Mouse (Mus musculus) bone marrow macrophage, adult 2 months (primary cell): Measurements from ENCODE around the gene Stk32b. TPM values are rescaled to one million over a fixed set of nuclear protein-coding genes. Genes with fewer than 3 reads are reported as not detected.

ENCODE experiments used
- H3K27ac ChIP-seq: 2 replicates; pipeline ENCODE4 v1.5.1; 2012; ENCODE audit warnings: low read depth, low read length; ENCODE audit not compliant: insufficient read depth
- H3K4me1 ChIP-seq: 2 replicates; pipeline ENCODE4 v1.6.1; 2012; ENCODE audit warnings: low read length; ENCODE audit not compliant: control insufficient read depth, insufficient read depth
- H3K4me3 ChIP-seq: 2 replicates; pipeline ENCODE4 v1.5.1; 2012; ENCODE audit warnings: mild to moderate bottlenecking, low read length, moderate library complexity; ENCODE audit not compliant: insufficient read depth
- CTCF ChIP-seq: IDR thresholded peaks from 2 replicates; pipeline ENCODE4 v1.5.1; 2012; ENCODE audit warnings: low read depth, mild to moderate bottlenecking, low read length, moderate library complexity
- POLR2A ChIP-seq: IDR thresholded peaks from 2 replicates; pipeline ENCODE4 v1.6.1; 2012; ENCODE audit warnings: mild to moderate bottlenecking, low read depth, low read length, borderline replicate concordance
- polyA plus RNA-seq: library from polyadenylated mRNA; stranded (reverse); fragments of >200 nt; gene quantifications from 2 replicates; pipeline ENCODE4 v1.2.4, GENCODE M21; 2012; ENCODE audit not compliant: missing spikeins, insufficient read depth, insufficient read length

Stk32b gene
- not detected in 2 replicates for polyA plus RNA-seq

DNA sequence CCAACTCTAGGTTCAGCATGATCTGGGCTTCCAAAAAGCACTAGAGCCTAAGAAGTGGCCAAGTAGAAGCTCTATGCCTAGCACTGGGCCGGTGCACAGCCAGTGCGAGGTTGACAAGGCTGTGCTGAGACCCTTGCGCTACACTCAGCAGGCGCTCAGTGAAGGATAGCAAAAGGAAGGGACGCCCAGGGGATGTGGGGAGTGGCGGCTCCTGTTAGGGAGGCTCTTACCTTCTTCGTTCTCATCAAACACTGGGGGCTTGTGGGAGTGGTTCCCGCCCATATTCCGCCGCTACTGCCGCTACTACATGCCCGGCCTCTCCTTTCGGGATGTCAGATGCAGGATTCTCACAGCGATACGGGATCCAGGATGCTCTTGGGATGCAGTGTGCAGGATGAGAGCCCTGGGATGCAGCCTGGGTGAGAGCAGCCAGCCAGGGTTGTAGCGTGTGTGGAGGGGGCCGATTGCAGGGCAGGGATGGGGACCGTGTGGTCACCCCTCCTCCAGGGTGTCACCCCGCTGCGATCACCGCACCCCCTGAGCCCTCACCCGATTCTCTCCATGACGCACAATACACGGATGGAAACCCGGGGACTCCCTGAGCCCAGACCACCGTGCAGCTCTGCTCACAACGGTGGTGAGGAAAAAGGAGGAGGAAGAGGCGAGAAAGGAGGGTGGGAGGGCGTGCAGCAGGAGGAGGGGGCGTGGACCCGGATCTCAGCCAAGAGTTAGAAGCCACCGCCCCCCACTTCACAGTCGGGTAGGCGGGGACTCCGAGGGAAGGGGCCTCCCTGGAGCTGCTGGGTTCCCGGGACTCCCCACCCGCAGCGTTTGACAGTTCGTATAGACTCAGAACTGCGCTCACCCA is at the start of gene Stk32b:
TSS of gene Stk32b (minus strand) at position 667 of the 868 bp plus-strand sequence.
- no peak within 1 kb of the TSS for H3K4me3 ChIP-seq
- TF ChIP-seq POLR2A, result no peak
- H3K27ac ChIP-seq, result no peak within 1 kb of the TSS
- H3K4me1 ChIP-seq, result no peaks in the 10 kb centered on the region

DNA sequence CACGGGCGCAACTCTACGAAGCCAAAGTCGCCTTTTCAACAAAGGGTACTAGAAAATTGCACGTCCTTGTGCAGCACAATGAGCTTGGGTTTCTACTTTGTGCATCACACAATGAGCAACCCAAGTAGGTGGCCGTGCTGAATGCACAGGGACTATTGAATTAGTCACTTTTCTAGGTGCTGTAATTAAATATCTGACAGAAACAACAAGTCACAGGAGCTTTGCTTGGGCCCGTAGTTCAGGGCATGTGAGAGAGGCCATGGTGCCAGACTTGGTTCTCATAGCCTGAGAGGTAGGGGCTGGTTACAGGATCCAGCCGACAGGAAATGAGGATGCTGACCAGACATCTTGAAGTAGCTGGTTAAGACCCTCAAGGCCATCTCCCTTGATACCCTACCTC is 48.9 kb upstream of the Stk32b start:
- TF ChIP-seq POLR2A, result no peak
- no peak for TF ChIP-seq CTCF
- no peak overlapping the region for H3K4me3 ChIP-seq
- no peak overlapping the region for H3K27ac ChIP-seq

DNA sequence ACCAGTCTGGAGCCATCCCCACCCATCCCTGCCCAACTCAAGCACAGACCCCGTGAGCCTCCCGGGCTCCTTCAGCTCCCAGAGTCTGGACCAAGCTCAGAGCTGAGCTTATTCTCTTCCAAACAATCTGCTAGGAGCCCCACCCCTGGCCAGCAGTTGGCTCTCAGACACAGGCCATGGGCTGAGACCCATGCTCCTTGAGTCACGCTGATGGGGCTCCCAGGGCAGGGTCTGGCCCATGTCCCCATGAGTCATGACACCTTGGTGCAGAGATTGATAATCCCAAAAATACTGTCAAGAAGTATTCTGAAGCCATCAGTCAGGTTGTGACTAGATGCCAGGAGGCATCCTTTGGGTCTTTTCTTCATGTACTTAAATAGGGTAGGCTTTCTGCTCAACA is 45.1 kb upstream of the Stk32b start:
- no peak overlapping the region for H3K4me3 ChIP-seq
- TF ChIP-seq CTCF (no peak), POLR2A (no peak)
- H3K4me1 ChIP-seq, result no peaks in the 10 kb centered on the region
- no peak overlapping the region for H3K27ac ChIP-seq

More for the DNA sequence above, 48.9 kb upstream of the Stk32b start:
- no peaks in the 10 kb centered on the region for H3K4me1 ChIP-seq

DNA sequence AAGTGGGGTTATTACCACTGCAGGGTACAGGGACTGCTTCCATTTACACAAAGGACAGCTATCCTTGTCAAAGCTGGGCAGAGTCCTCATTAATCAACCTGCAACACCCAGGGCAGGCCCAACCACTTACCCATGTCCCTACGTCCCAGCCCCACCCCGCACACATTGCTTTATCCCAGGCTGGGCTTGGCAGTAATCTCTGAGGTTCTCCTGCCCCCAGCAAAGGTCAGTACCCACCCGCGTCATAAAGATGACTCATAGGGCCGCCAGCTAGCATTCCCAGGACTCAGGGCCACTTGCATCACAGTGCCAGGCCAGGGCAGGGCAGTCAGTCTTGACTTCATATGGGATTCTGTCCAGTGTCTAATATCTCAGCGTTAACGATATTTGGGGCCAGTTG is 36.4 kb upstream of the Stk32b start:
- Histone ChIP-seq H3K27ac (no peak overlapping the region), H3K4me1 (no peaks in the 10 kb centered on the region), H3K4me3 (no peak overlapping the region)
- TF ChIP-seq POLR2A, result no peak
- no peak for TF ChIP-seq CTCF

DNA sequence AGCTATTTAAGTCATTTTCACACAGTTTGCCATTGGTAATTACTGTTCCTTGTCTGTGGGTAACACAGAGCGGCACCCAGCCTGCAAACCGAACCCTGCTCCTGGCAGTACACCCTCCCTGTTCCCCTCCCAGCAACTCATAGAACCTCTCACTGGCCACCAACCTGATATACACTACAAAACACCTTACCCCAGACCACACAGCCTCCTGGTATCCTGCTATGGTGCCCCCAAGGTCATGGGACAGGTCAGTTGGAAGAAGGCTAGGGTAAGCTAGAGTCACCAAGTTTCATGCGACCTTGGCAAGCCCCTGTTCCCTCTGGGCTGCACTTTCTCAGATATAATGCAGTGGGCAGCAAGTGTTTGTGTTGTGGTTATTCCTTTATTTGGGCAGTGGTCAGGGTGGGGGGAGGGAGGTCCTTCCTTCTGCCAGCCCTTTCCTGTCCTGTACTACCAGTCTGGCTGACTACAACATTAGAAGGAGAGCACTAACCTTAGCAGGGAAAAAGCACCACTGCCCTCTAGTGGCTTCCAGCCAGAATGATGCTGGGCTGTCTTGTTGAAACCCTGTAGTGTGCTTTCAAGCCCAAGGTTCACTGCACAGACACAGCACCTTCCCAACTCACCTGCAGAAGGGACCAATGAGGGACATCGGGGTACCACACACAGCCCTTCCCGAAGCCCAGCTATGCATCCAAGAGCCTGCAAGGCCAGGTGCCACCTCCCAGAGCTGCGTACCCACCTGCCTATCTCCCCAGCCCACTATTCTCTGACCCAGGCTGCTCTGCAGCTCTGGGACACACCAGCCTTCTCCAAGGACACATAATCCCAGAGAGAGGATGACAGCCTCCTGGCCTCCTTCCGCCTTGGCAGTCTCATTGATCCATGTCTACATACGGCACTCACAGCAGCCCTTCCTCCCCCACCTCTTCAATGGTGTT is 35.3 kb upstream of the Stk32b start:
- no peak for TF ChIP-seq POLR2A
- TF ChIP-seq CTCF, result peak; percentile 31
- H3K4me1 ChIP-seq, result no peaks in the 10 kb centered on the region
- H3K27ac ChIP-seq, result no peak overlapping the region
- H3K4me3 ChIP-seq, result no peak overlapping the region

DNA sequence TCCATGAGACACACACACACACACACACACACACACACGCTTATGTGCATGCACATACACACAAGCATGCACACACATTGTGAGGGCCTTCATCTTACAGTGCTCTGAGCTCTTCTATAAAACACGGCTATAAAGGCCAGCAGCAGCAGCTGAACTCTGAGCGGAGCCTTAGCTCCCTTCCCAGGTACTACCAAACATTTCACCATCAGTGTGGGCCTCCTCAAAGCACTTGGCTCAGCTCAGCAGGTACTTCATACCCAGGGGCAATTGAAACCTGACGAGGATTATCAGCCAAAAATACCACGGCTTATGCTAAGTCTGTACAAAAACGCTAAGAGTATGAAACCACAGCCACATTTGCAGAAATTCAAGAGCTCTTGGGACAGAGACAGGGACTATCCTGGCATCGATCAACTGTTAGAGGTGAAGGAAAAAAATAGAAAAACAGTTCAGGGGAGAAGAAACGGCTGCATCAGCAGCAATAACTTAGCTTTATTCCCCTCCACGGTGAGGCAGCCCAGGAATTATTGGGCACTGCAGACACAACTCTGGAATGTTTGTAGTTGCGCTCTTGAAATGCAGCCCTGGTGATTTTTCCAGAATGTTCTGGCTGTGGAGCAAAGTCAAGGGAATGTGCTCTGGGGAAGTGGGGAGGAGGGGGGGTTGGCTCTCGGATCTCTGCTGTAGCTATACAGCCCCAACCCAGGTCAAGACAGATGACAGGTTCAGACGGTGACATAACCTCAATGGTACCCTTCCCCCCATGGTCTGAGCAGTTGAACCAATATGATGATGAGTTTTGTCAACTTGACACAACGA is 27.1 kb upstream of the Stk32b start:
- H3K27ac ChIP-seq, result no peak overlapping the region
- TF ChIP-seq CTCF (no peak), POLR2A (no peak)
- H3K4me1 ChIP-seq, result no peaks in the 10 kb centered on the region
- H3K4me3 ChIP-seq, result no peak overlapping the region

DNA sequence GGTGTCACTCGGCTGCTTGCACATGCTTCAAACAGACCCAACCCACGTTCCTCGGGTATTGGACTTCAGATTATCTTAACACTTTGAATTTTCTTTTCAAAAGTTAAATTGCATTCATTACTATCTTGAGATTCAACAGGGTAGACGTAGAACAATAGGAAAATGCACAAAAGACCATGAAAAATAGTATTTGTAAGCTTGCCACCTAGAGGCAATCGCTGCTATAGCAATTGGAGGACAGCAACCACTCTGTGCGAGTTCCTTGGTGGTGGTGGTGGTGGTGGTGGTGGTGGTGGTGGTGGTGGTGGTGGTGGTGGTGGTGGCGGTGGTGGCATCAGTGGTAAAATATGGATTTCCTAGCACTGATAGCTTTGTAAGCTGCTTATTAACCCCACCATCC is 19.2 kb upstream of the Stk32b start:
- H3K4me3 ChIP-seq, result no peak overlapping the region
- no peaks in the 10 kb centered on the region for H3K4me1 ChIP-seq
- no peak overlapping the region for H3K27ac ChIP-seq
- TF ChIP-seq POLR2A (no peak), CTCF (no peak)

DNA sequence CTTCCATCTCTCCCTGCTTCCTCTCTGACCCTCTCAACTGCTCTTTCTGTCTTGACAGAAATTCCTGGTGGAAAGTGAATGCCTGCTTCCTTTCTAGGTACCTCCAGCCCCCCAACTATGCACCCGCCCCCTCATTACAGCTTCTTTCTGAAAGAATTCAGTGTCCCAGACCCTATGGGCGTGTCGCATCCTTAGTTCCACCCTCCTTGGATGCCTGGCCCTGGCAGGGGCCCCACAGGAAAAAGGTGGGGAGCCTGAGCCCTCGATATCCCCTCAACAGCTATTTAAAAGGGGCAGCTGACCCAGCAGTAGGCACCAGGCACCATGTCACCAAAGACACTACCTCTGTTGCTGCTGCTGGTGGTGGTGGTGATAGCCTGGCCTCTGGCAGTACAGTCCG is 18.3 kb upstream of the Stk32b start, which contains the start of gene Cytl1:
TSS of gene Cytl1 (plus strand) at position 296 of the 400 bp plus-strand sequence.
- no peak within 1 kb of the TSS for H3K27ac ChIP-seq
- no peak for TF ChIP-seq CTCF
- TF ChIP-seq POLR2A, result no peak
- H3K4me3 ChIP-seq, result no peak within 1 kb of the TSS
- H3K4me1 ChIP-seq, result no peaks in the 10 kb centered on the region

DNA sequence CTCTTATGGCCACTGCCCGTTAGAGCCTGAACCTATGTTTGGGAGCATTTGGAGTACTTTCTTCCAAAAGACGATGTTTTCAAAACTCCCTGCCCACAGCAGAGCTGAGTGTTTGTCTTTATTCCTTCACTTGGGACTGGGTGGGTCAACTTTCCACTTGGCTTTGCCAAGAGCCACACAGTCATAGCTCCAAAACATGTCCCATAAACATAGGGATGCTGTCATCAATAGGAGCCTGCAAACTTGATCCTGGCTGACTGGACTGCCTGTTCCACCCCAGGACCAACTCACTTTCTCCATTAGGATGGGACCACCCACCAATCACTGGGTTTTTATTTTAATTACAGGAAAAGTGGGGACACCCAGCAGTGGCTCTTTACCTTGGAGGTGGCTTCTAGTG is 13.8 kb upstream of the Stk32b start:
- no peaks in the 10 kb centered on the region for H3K4me1 ChIP-seq
- no peak for TF ChIP-seq CTCF
- TF ChIP-seq POLR2A, result no peak
- no peak overlapping the region for H3K4me3 ChIP-seq
- H3K27ac ChIP-seq, result no peak overlapping the region
